Mouse (Mus musculus): ENCODE data around the gene Enox1.

The Enox1 gene

GRCm38 (mm10) chr14:77567120-77567519, 410.6 kb downstream of the Enox1 start:
- DNase-seq (ENCODE audit: low read depth, low spot score) = no peak

- no peak for DNase-seq (ENCODE audit: low read depth, low spot score)
Observed at GRCm38 (mm10) chr14:77574436-77574835, 417.9 kb downstream of the Enox1 start.

- DNase-seq (ENCODE audit: low read depth, low spot score) = no peak
Observed at GRCm38 (mm10) chr14:77576411-77576810, 419.8 kb downstream of the Enox1 start.

GRCm38 (mm10) chr14:77577481-77578251, 421.1 kb downstream of the Enox1 start:
- DNase-seq (ENCODE audit: low read depth, low spot score) = no peak

GRCm38 (mm10) chr14:77578355-77578754, 421.8 kb downstream of the Enox1 start:
- no peak for DNase-seq (ENCODE audit: low read depth, low spot score)

- no peak for DNase-seq (ENCODE audit: low read depth, low spot score)
Observed at GRCm38 (mm10) chr14:77580106-77580936, 423.8 kb downstream of the Enox1 start.

- DNase-seq (ENCODE audit: low read depth, low spot score) = no peak
Observed at GRCm38 (mm10) chr14:77580937-77581270, 424.3 kb downstream of the Enox1 start.

GRCm38 (mm10) chr14:77581616-77582015, 425.1 kb downstream of the Enox1 start:
- no peak for DNase-seq (ENCODE audit: low read depth, low spot score)

- no peak for DNase-seq (ENCODE audit: low read depth, low spot score)
Observed at GRCm38 (mm10) chr14:77584426-77584825, 427.9 kb downstream of the Enox1 start.

- no peak for DNase-seq (ENCODE audit: low read depth, low spot score)
Observed at GRCm38 (mm10) chr14:77585031-77585800, 428.7 kb downstream of the Enox1 start.

- DNase-seq (ENCODE audit: low read depth, low spot score) = no peak
Observed at GRCm38 (mm10) chr14:77586033-77586432, 429.5 kb downstream of the Enox1 start.

- DNase-seq (ENCODE audit: low read depth, low spot score) = no peak
Observed at GRCm38 (mm10) chr14:77587182-77587581, 430.6 kb downstream of the Enox1 start.

GRCm38 (mm10) chr14:77593136-77593838, 436.7 kb downstream of the Enox1 start:
- no peak for DNase-seq (ENCODE audit: low read depth, low spot score)

GRCm38 (mm10) chr14:77596216-77597175, 439.9 kb downstream of the Enox1 start:
- DNase-seq (ENCODE audit: low read depth, low spot score) = no peak

- DNase-seq (ENCODE audit: low read depth, low spot score) = peak; percentile 68
Observed at GRCm38 (mm10) chr14:77599016-77599704, 442.6 kb downstream of the Enox1 start.

GRCm38 (mm10) chr14:77600773-77601172, 444.2 kb downstream of the Enox1 start:
- no peak for DNase-seq (ENCODE audit: low read depth, low spot score)

- DNase-seq (ENCODE audit: low read depth, low spot score) = no peak
Observed at GRCm38 (mm10) chr14:77601446-77601845, 444.9 kb downstream of the Enox1 start.

- DNase-seq (ENCODE audit: low read depth, low spot score) = no peak
Observed at GRCm38 (mm10) chr14:77608182-77608839, 451.7 kb downstream of the Enox1 start.

GRCm38 (mm10) chr14:77615201-77615600, 458.6 kb downstream of the Enox1 start:
- no peak for DNase-seq (ENCODE audit: low read depth, low spot score)
